Mouse (Mus musculus) forebrain, postnatal 0 days (tissue): ENCODE measurements around the gene Gpa33. TPM values are rescaled to one million over a fixed set of nuclear protein-coding genes. Genes with fewer than 3 reads are reported as not detected.

Experiments used
- ATAC-seq: fragments of 200-750 bp; cut with Nextera tagmentation; 2 replicates; pipeline ENCODE4 v1.8.0; 2017; ENCODE audit warnings: mild to moderate bottlenecking, moderate library complexity
- DNase-seq: peaks from one replicate; pipeline ENCODE4 v3.0.0-alpha.2; 2015
- H3K27ac ChIP-seq: fragments of 300-500 bp; sonication (generic); 2 replicates; pipeline ENCODE4 v1.5.1; 2014; ENCODE audit warnings: low read depth, mild to moderate bottlenecking, antibody characterized with exemption, low read length, moderate library complexity, mixed read lengths
- H3K27me3 ChIP-seq: fragments of 300-500 bp; sonication (generic); 2 replicates; pipeline ENCODE4 v1.6.1; 2014; ENCODE audit warnings: mild to moderate bottlenecking, low read length, mixed read lengths; ENCODE audit not compliant: insufficient read depth
- H3K36me3 ChIP-seq: fragments of 300-500 bp; sonication (generic); 2 replicates; pipeline ENCODE4 v1.6.1; 2014; ENCODE audit warnings: mild to moderate bottlenecking, moderate library complexity; ENCODE audit not compliant: insufficient read depth
- H3K4me1 ChIP-seq: fragments of 300-500 bp; sonication (generic); 2 replicates; pipeline ENCODE4 v1.6.1; 2014; ENCODE audit warnings: antibody characterized with exemption; ENCODE audit not compliant: insufficient read depth
- H3K4me2 ChIP-seq: fragments of 300-500 bp; sonication (generic); 2 replicates; pipeline ENCODE4 v1.6.1; 2014; ENCODE audit warnings: low read depth, mild to moderate bottlenecking, moderate library complexity
- H3K4me3 ChIP-seq: fragments of 300-500 bp; sonication (generic); 2 replicates; pipeline ENCODE4 v1.5.1; 2014; ENCODE audit warnings: low read depth, low read length, mixed read lengths
- H3K9ac ChIP-seq: fragments of 300-500 bp; sonication (generic); 2 replicates; pipeline ENCODE4 v1.6.1; 2014; ENCODE audit warnings: mild to moderate bottlenecking
- H3K9me3 ChIP-seq: fragments of 300-500 bp; sonication (generic); 2 replicates; pipeline ENCODE4 v1.6.1; 2016; ENCODE audit warnings: low read length
- CTCF ChIP-seq: sonication (generic); IDR thresholded peaks from 2 replicates; pipeline ENCODE4 v1.5.1; 2016; ENCODE audit warnings: antibody characterized with exemption, control low read depth, low read depth
- WGBS: fragments of 180-500 bp; shearing (Covaris S2); extraction: QIAGEN DNeasy Blood & Tissue Kit; methylation state at CpG from one replicate; pipeline ENCODE4 v1.1.7; 2014; 5-methylcytosine and 5-hydroxymethylcytosine counted together
- polyA plus RNA-seq: library from polyadenylated mRNA; unstranded; fragments of >200 nt; fragmentation: Nextera tagmentation; extraction: Ambion mirVana; gene quantifications from 2 replicates; pipeline ENCODE4 v1.2.1, GENCODE M21; 2015
- total RNA-seq: library from RNA; depleted of rRNA; stranded (reverse); fragments of >200 nt; gene quantifications from 2 replicates; pipeline ENCODE4 v1.2.3, GENCODE M21; 2014

Gpa33 gene
- total and polyA plus RNA-seq, 2 experiments from 2014 or later: 0.14 to 0.23 TPM

DNA sequence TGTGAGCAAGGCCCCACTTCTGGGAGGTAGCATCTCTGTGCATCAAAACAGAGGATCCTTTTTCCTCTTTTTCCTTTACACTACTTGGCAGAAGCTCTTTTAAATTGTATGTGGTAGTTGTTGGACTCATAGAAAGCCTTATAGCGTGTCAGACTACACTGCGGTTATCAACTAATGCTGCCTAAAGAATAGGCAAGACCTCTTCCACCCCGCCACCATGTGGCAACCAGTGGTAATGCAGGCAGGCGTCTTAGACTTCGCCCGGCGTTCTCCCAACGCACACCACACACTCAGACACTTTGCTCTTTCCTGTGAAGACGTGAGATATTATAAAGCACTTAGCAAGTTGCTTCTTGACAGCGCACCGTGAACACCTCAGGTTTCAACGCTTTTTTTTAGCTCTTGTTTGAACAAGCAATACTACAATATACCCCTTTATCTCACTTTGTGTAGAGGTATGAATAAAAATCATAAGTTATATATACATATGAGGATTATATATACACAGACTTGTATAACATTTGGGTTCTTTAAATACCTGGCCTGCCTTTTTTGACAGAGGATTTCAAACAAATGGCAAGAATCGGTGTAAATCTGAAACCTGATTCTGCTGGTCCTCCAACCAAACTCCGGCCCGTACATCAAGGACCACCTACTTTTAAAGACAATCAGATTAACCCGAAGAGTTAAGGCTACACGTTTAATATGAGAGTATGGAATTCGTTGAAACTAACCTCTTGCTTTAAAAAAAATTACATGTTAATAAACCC lies 23.5 kb downstream of the Gpa33 start:
- peak; percentile 98 for TF ChIP-seq CTCF
- WGBS: 12% methylated on average over 18 of the region's 18 CpGs
- no peaks in the 10 kb centered on the region for H3K9me3 ChIP-seq
- H3K9ac ChIP-seq: no peak overlapping the region
- no peak overlapping the region for H3K4me3 ChIP-seq
- no peak overlapping the region for H3K27ac ChIP-seq
- ATAC-seq (peak; percentile 81), DNase-seq (peak; percentile 94)
- no peak overlapping the region for H3K4me2 ChIP-seq
- H3K4me1 ChIP-seq: no peaks in the 10 kb centered on the region
- H3K36me3 ChIP-seq: no peaks in the 10 kb centered on the region
- H3K27me3 ChIP-seq: peaks cover 8% of the 10 kb centered on the region

DNA sequence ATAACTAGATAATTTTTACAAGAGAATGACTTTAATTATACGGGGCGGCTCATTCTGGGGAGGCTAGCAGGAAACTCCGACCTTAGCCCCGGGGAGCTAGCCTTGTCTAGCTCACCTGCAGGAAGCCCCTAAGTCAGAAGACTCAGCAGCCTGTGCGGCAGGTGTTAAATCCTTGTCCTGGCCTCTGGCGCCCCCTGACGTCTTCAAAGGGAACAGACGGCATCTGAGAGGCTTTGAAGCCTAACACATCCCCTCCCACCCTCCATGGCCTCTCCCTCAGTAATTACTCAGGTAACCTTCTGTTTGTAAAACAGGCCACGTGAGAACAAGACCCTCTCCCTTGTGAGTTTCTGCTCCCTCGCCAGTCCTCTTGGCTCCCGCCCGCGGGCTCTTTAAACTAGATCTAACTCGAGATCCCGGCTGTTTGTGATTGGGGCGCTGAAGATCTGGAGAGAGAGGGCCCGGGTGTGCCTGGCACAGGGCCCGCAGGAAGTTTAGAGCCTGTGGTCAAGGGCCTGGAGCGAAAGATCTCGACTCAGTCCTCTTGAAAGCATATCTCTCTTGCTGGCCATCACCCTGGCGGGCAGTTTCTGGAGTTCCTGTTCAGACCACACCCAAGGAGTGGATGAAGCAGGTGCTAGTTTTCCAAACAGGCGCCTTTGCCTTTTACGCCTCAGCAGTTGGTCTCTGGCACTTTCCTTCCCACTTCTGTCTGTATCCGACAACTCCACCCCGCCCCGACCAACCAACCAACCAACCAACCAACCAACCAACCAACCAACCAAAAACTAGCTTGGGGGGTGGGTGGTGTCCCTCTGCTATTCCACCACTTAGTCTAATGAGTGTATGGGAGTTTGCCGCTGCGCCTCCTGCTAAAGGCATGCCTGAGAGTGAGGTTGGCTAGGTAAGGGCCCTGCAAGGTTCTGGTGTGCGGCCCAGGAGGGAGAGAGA lies 24.4 kb downstream of the Gpa33 start:
- peak; percentile 95 for TF ChIP-seq CTCF
- H3K4me2 ChIP-seq: peak overlapping the region; percentile 38
- H3K27me3 ChIP-seq: peaks cover 12% of the 10 kb centered on the region
- peak; percentile 85 for DNase-seq
- H3K4me3 ChIP-seq: peak overlapping the region; percentile 20; the same call in 1 of the 2 replicates
- H3K27ac ChIP-seq: no peak overlapping the region
- peak; percentile 68; the same call in 1 of the 2 replicates for ATAC-seq
- no peaks in the 10 kb centered on the region for H3K9me3 ChIP-seq
- no peaks in the 10 kb centered on the region for H3K4me1 ChIP-seq
- H3K9ac ChIP-seq: peak overlapping the region; percentile 25; the same call in 1 of the 2 replicates
- WGBS: 21% methylated on average over 29 of the region's 29 CpGs
- H3K36me3 ChIP-seq: no peaks in the 10 kb centered on the region

DNA sequence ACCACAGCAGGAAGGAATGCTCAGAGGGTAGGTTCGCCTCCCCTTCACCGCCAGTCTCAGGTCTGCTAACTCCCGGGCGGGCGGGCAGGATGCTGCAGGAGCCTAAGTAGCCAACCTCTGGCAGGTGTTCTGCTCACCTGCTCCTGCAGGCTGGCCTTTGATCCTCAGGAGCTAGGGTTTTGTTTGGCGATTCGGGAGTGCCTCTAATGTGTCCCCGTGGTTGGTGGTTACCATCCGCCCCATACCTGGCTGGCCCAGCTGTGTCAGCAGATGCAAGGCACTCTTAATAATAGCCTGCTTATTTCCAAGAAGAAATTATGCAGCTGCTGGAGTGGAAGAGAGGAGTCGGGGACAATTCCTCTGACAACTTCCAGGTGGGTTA lies 25.1 kb downstream of the Gpa33 start:
- no peak for DNase-seq
- Histone ChIP-seq H3K4me2 (no peak overlapping the region), H3K4me1 (no peaks in the 10 kb centered on the region), H3K4me3 (no peak overlapping the region), H3K27me3 (peaks cover 17% of the 10 kb centered on the region), H3K9ac (no peak overlapping the region), H3K27ac (no peak overlapping the region), H3K9me3 (no peaks in the 10 kb centered on the region), H3K36me3 (no peaks in the 10 kb centered on the region)
- 66% methylated on average over 10 of the region's 10 CpGs for WGBS
- ATAC-seq: no peak
- no peak for TF ChIP-seq CTCF

DNA sequence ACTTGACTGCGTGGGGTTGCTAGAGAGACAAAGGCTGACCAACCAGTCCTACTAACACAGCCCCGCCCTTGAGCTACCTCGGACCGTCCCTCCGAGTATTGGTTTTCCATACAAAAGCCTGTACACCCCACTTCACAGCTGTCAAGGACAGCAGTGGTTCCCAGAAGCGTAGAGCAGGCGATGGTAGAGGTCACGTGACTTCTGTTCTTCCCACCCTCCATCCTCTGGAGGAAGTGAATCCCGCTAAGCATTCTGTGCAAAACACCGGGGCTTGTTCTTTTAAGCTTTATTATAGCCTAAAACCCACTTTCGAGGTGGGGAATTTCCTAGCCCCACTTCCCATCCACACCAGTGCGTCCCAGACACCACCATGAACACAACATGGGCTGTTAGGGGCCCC lies 27.7 kb downstream of the Gpa33 start:
- 84% methylated on average over 12 of the region's 12 CpGs for WGBS
- Histone ChIP-seq H3K27me3 (peaks cover 21% of the 10 kb centered on the region), H3K4me1 (no peaks in the 10 kb centered on the region), H3K4me2 (no peak overlapping the region), H3K9me3 (no peaks in the 10 kb centered on the region), H3K9ac (no peak overlapping the region), H3K4me3 (no peak overlapping the region), H3K36me3 (no peaks in the 10 kb centered on the region), H3K27ac (no peak overlapping the region)
- TF ChIP-seq CTCF: no peak
- ATAC-seq (no peak), DNase-seq (no peak)

DNA sequence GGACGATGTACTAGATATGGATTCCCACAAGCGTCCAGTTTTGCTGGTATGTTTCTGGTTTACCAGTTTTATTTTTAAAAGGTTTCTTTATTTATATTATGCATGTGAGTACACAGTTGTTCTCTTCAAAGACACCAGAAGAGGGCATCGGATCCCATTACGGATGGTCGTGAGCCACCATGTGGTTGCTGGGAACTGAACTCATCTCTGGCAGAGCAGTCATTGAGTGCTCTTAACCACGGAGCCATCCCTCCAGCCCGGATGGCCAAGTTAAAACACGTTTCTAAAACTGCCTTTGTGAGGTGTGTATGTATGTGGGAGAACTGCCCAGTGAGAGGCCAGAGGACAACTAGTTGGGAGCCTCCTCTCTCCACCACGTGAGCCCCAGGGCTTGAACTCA lies 28.6 kb downstream of the Gpa33 start:
- no peak overlapping the region for H3K9ac ChIP-seq
- 67% methylated on average over 9 of the region's 9 CpGs for WGBS
- H3K27me3 ChIP-seq: peaks cover 21% of the 10 kb centered on the region
- DNase-seq: no peak
- ATAC-seq: no peak
- TF ChIP-seq CTCF: peak; percentile 34; the same call in 1 of the 2 replicates
- H3K9me3 ChIP-seq: no peaks in the 10 kb centered on the region
- H3K36me3 ChIP-seq: no peaks in the 10 kb centered on the region
- H3K27ac ChIP-seq: no peak overlapping the region
- H3K4me2 ChIP-seq: no peak overlapping the region
- no peaks in the 10 kb centered on the region for H3K4me1 ChIP-seq
- no peak overlapping the region for H3K4me3 ChIP-seq

DNA sequence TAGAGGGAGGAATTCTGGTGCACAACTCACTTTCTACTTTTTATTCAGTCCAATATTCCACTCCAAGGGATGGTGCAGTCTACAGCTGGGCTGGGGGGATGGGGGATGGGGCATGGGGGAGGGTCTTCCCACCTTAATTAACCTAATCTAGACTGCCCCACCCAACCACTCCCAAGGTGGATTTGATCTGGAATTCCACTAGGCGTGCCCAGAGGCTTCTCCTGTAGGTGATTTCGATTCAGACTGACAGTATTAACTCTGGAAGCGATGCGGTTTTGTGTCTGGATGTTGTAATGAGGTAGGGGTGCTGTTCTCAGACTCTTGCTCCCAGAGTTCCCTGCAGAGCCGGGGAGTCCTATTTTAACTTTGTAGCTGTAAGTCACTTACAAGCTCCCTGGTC lies 30.1 kb downstream of the Gpa33 start:
- 48% methylated on average over 5 of the region's 5 CpGs for WGBS
- peak overlapping the region; percentile 43 for H3K4me2 ChIP-seq
- peak overlapping the region; percentile 10; the same call in 1 of the 2 replicates for H3K9ac ChIP-seq
- no peak overlapping the region for H3K27ac ChIP-seq
- no peaks in the 10 kb centered on the region for H3K36me3 ChIP-seq
- no peak for TF ChIP-seq CTCF
- peak overlapping the region; percentile 17; the same call in 1 of the 2 replicates for H3K4me3 ChIP-seq
- peaks cover 18% of the 10 kb centered on the region for H3K27me3 ChIP-seq
- no peak for DNase-seq
- no peaks in the 10 kb centered on the region for H3K4me1 ChIP-seq
- no peaks in the 10 kb centered on the region for H3K9me3 ChIP-seq
- peak; percentile 3; the same call in 1 of the 2 replicates for ATAC-seq
